Mouse (Mus musculus): ENCODE data around the gene Rfx4. TPM values are rescaled to one million over a fixed set of nuclear protein-coding genes. Genes with fewer than 3 reads are reported as not detected.

The Rfx4 gene
- total RNA-seq, 2 experiments from 2014 or later = 0.07 to 0.19 TPM

GRCm38 (mm10) chr10:84938886-84939285 is 183.0 kb downstream of the Rfx4 start:
- DNase-seq = no peak
- intact Hi-C loops (cut with DNase I) = no loop called here

- DNase-seq = no peak
- intact Hi-C loops (cut with DNase I) = no loop called here
Measured at GRCm38 (mm10) chr10:84940356-84940755, 184.5 kb downstream of the Rfx4 start.

GRCm38 (mm10) chr10:84945692-84946091 is 189.8 kb downstream of the Rfx4 start:
- DNase-seq = no peak
- intact Hi-C loops (cut with DNase I) = no loop called here

DNA sequence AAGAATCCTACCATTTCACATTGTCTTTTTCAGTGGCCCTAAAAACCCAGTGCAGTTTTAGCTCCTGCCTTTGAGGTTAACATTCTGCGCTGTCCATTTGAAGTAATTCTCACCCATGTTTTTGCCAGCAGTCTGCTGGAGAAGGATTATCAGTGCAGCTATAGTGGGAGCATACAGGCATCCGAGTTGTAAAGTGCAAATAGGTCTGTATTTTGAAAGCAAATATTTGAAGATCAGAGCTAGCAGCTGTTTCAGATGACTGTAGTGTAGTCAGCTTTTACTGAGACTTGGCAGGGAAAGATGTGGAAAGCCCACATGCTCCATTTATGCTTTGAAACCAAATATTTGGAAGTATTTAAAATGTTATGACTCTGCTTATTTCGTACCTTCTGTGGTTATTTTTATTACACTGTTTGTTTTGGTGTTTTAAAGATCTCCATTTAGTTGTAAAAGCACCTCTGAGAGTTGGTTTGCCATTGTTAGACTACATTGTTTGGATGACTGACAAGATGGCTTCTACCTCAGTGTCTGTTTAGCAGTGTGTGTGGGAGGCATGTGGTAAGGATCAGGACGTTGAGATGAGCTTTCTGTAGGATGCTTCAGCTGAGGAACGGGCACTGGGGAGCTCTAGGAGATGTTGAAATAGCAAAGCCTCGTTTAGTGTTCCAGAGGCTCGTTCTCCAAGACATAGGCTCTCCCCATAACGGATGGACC is 193.3 kb downstream of the Rfx4 start:
- intact Hi-C loops (cut with DNase I) = no loop called here
- no peak for DNase-seq

GRCm38 (mm10) chr10:84949684-84950010 is 193.8 kb downstream of the Rfx4 start:
- intact Hi-C loops (cut with DNase I) = no loop called here
- DNase-seq = no peak

DNA sequence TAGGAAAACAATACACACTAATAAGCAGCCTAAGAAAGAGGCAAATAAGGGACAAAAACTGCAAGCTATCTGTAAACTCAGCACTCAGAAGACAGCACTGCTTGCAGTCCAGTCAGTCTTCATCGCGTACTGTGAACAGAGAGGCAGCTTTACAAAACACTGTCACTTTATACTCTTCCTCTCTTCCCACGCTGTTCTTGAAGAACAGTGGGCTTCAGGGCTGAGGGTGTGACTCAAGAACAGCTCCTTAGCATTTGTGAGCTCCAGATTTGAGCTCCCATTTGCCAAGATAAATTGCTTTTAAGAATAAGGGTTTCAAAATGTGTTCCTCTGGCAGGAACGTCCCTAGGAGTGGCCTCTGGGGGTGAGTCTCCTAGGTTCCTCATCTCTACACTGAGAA is 194.5 kb downstream of the Rfx4 start:
- DNase-seq = no peak
- intact Hi-C loops (cut with DNase I) = no loop called here

- intact Hi-C loops (cut with DNase I) = no loop called here
- DNase-seq = no peak
Measured at GRCm38 (mm10) chr10:84954236-84954635, 198.4 kb downstream of the Rfx4 start.

Other genes with a start within 250 kb of the Rfx4 start
- 10 to 100 TPM; 34.1 to 44.0 TPM for gene Ckap4, start 222.0 kb upstream of the Rfx4 start, total RNA-seq (2021)
- 100 to 1,000 TPM in 1 of 2 experiments, 10 to 100 TPM in 1; 96.1 to 120 TPM for gene Tcp11l2, start 179.4 kb upstream of the Rfx4 start, total RNA-seq (2021)
- 10 to 100 TPM; 11.7 to 12.1 TPM for gene Polr3b, start 133.8 kb upstream of the Rfx4 start, total RNA-seq (2021)
- 10 to 100 TPM; 25.4 to 26.4 TPM for gene Ric8b, start 161.6 kb downstream of the Rfx4 start, total RNA-seq (2021)

All from heart, postnatal 14 days (tissue).